Mouse (Mus musculus): ENCODE results near the gene Enpp5.

The Enpp5 gene

DNA sequence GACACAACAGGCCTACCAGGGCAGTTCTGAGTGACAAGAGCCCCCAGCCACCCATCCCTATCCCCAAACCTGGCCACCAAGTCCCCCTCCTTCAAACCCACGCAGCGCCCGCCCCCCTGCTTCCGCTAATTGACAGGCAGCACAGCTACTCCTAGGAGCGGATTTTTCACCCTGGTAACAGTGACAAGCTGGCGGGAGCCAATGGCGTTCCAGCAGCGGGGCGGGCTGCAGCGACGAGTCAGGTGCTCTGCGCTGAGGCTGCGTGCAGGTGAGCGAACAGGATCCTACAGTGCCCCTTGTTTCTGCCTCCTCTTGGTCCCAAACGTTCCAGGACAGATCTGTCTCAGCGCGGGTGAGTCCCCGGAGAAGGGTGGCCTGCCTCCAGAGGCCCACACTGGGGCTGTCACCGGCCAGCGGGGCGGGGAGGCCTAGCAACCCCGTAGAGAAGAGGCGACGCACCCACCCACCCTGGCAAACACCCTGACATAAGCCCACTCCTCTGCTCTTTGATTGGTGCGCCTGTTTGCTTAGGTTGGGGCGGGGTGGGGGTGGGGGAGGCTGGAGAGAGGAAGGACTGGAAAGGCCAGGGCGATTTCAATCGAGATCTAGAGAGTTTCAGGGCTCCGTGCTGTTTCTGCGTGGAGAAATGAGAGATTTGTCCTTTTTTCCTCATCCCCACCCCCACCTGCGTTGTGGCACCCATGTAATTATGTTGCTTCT, at the start of gene Enpp5:
Enpp5 (plus strand) TSS at position 183 of the 720 bp plus-strand sequence.
- DNase-seq (ENCODE audit: low spot score in 2 of 2): peak; percentile 86

DNA sequence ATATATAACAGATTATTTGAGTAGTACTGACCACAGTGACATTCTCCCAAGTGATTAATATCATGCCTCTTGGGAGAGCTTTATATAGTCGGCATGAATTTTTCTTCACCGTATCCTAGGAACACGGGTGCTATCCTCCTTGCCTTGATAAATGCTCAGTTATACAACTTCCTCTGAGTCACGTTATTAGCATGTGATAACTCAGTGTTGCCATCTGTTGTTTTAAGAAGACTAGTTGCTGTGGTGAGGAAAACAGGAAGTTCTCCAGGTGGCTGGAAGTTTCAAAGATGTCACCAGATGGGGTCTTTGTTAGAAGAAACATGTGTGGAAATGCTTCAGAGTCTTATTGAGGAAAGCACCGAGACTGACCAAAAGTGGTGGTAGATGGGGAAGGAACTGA, 49.0 kb upstream of the Enpp5 start:
- DNase-seq (ENCODE audit: low spot score in 2 of 2): no peak

DNA sequence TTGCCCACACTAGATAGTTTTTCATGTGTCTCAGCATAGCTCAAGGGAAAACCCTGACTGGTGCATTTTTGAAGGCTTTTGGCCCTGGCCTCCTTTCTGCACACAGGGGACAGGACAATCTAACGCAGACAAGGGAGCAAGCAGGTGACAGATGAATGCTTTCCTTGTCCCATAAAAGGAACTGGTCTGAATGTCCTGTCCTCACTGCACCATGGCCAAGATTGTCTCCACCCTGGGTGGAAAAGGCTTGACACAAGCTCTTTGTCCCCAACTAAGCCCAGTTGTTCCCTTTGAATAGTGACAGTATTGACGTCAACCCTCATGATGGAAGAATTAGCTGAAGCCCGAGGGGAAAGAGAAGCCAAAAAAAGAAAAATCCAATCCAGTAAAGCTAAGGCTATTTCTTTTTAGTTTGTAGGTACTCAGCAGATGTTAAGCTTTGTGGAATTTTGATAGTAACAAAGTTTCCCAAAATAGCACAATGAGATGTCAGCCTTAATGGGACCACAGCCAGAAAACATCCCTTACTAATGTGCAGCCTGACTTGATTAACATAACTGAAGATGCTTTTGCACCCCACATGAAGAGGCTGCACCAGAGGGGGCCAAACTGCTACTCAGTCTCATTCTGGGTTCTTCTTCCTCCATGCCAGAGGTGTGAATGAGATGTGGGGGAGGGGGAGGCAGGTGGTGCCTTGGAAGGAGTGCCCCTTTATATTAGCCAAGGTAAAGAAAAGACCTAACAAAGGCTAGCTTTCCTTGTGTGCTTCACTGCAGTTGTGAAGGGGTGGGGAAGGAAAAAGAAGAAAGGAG, 47.6 kb upstream of the Enpp5 start:
- no peak for DNase-seq (ENCODE audit: low spot score in 2 of 2)

DNA sequence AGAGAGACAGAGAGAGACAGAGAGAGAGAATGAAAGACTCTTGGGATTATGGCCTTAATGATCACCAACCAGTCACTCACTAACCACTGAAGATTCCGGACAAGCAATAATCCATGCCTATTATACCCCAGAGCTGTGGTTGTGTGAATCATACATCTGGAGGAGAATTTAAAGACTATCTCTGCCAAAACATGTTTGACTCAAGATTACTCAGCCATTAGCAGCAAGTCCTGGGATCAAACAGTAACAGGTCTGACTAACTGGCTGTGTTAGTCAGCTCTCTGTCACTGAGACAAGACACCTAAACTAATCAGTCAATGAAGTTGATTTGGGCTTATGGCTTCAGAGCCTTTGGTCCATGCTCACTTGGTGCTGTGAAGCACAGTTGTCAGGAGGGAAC, 43.6 kb upstream of the Enpp5 start:
- DNase-seq (ENCODE audit: low spot score in 2 of 2): no peak

DNA sequence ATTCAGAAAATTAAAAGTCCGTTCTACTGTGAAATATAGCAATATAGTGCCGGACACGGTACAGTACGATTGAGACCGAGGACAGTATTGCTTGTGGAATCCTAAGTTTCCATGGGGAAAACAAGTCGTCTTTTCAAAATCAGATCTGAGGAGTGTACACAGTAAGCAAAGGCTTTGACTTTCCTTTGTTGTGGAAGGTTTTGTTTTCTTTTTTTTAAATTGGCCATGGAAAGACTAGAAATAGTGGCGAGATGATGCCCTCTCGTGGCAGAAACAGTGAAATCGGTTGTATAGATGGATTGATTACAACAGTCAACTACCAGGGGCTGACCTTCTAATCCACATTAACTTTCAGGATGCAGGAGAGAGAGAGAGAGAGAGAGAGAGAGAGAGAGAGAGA, 40.0 kb upstream of the Enpp5 start:
- DNase-seq (ENCODE audit: low spot score in 2 of 2): peak in 1 of 2 experiments; percentile 40

DNA sequence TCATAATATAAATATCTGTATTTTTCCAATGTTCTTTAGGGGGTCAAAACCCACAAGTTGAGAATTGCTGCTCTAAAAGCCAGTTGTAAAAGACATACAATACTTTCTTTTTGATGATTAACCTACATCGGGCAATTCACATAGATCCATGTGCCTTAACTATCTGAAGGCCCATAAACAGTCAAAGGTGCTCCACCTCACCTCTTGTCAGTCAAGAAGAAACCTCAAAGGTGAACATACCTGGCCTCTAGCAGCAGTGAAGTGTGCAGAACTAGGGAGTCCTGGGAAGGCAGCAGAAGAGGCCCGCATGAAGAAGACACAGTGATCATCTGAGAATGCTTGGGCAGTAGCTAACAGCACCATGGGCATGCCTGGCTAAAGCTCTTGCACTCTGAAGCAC, 38.2 kb upstream of the Enpp5 start:
- DNase-seq (ENCODE audit: low spot score in 2 of 2): no peak

DNA sequence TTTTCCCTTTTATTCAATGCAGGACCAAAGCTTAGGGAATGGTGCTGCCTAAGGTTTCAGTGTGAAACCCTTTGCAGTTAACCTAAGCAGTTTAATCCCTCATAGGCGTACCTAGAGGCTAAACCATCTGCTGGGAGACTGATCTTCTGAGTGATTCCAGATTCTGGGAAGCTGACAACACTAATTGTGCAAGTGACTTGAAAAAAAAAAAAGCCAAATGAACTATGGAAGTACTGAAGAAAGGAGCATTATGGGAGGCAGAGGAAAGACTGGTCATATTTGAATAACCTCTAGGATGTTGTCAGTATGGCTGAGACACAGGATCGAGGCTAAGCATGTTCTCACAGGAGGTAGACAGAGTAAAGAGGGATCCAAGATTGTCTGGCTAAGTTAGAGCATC, 36.3 kb upstream of the Enpp5 start:
- DNase-seq (ENCODE audit: low spot score in 2 of 2): no peak

DNA sequence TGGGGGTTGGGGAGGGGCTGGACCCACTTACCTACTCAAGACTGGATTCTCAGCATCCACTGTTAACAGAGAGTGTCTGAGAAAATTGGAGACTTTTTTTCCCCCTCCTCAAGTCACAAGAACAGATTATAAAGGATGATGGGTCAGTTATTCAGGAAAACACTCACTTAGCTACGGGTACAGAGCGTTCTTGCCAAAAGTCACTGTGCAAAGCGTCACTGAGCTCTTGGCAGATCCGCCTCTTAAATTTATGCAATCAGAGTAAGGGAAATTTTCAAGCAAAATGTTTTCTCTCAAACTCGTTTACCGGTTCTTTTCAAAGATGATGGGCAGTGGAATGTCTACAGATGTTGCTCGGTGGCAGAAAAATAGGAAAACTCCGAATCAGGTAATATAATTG, 35.8 kb upstream of the Enpp5 start:
- no peak for DNase-seq (ENCODE audit: low spot score in 2 of 2)

DNA sequence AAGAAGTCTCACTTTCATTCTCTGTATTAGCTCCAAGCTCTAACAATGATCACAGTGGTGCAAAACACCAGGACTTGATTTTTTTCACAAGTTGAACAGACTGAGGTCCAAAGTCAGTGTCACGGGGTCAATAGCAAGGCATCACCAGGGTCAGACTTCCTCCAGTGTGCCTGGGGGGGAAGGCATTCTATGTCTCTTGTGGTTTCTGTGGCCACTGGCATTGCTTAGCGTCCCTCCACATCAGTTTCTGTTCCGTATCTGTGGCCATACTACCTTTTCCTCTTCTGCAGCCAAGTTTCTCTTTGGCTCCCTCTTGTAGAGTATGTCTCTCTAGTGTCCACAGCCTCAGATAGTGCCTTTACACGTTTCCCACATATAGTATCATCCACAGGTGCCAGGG, 25.2 kb upstream of the Enpp5 start:
- no peak for DNase-seq (ENCODE audit: low spot score in 2 of 2)

DNA sequence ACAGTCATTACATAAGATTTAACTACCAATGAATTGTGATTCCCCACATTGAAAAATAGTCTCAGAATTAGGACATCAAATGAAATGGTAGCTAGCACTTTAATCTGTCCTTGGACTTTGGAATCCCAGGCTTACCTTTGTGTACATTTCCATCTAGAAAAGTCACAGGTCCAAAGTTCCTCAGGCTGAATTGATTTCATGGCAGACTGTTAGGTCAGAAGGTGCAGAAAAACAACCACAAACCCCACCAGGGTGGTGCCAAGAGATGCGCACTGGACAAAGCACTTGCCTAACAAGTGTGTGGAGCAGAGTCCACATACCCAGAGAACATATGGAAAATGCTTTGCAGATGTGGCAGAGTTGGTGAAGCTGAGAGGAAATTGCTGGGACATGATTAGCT, 21.5 kb upstream of the Enpp5 start:
- DNase-seq (ENCODE audit: low spot score in 2 of 2): no peak

DNA sequence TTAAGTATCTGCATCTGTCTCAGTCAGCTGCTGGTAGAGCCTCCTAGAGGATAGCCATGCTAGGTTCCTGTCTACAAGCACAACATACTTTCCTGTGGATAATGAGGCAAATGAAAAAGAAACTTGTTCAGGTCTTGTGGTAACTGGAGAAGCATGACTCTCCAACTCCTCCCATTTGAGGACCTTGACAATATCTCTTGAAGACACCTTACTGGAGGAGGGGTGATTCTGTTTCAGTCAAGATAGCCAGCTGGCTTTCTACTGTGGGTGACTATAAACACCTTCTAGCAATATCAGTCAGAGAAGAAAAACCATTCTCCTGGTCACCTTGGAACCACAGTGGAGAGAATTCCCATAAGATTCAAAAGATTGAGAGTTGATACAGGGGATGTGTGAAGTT, 20.5 kb upstream of the Enpp5 start:
- no peak for DNase-seq (ENCODE audit: low spot score in 2 of 2)

DNA sequence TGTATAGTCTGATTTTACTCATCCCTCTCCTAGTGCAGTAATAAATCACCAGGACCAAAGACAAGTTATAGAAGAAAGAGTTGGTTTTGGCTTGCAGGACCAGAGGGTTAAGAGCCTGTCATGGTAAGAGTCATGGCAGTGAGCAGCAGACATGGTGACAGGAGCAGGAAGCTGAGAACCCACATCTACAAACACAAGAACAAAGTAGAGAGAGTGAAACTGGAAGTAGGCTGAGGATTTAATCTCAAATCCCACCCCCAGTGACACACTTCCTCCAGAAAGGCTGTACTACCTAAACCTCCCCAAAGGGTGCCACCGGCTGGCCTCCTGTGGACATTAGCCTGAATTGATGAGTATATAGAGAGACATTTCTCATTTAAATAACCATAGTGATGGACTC, 17.8 kb upstream of the Enpp5 start:
- no peak for DNase-seq (ENCODE audit: low spot score in 2 of 2)

DNA sequence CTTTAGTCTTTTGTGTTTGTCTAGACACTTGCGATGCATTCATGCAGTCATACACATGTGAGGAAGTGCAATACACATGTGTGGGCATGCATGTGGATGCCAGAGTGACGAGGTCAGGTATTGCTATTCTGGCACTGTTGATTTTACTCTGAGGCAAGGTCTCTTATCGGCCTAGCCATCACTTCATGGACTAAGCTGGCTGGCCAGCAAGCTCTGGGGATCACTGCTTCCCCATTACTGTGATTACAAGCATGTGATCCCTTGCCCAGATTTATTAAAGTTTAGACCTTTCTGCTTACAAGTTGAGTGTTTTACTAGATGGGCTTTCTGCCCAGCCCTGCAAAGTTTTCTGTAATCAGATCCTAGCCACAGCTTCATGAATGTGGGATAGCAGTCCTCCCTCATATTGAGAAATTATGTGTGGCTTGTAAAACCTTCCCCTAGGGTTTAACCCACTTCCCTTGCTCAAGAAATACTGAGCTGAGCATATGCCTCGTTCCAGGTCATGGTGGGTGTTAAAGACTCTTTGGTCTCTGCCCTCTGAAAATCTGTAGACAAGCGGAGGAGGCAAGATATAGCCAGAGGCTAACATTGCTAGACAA, 17.2 kb upstream of the Enpp5 start:
- no peak for DNase-seq (ENCODE audit: low spot score in 2 of 2)

DNA sequence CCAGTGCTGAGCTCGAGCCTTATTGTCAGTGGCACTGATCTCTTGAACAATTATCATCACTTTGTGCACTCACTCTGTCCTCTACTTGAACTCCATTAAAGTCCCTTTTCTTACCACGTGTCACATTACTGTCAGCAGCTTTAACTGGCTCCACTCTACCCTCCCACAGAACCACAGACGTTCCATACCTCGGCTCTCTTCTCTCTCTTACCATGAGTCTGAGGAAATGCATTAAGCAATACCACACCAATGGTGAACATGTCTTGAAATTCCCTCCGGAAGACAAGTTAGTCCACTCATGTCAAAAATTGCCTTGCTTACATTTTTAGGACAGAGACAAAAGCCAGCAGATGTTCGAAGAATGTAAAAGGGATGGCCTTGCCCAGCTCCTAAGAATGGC, 9.7 kb upstream of the Enpp5 start:
- no peak for DNase-seq (ENCODE audit: low spot score in 2 of 2)

DNA sequence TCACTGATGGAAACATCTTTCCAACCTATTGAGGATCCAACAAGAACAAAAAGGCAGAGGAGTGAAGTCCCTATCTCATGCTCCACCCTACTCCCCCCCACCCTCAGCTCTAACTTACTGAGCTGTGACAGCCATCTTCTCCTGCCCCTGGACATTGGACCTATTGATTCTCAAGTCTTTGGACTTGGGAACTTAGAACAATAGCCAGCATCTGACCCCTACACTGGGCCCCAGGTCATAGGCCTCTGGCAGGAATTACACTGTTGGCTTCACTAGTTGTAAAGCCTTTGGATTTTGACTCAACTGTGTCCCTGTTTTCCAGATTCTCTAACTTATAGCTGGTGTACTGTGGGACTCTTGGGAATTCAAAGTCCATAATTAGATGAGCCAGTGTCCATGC, 6.9 kb upstream of the Enpp5 start:
- DNase-seq (ENCODE audit: low spot score in 2 of 2): no peak

DNA sequence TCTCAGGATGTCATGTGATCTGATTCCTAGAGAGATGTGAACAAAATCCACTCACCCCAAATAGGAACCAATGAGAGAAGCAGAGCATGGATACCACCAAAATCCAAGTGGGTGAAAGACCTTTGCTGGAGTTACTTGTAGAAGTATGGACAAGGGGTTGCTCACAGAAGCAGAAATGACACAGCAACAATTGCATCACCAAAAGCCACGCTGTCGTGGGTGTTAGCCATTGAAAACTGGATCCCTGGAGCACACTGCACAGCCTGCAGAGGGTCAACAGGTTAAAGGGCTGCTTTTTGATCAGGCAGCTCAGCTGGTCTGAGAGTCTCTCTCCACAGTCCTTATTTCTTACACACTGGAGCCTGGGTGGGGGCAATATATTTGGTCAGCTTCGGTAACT, 3.0 kb upstream of the Enpp5 start:
- DNase-seq (ENCODE audit: low spot score in 2 of 2): no peak

DNA sequence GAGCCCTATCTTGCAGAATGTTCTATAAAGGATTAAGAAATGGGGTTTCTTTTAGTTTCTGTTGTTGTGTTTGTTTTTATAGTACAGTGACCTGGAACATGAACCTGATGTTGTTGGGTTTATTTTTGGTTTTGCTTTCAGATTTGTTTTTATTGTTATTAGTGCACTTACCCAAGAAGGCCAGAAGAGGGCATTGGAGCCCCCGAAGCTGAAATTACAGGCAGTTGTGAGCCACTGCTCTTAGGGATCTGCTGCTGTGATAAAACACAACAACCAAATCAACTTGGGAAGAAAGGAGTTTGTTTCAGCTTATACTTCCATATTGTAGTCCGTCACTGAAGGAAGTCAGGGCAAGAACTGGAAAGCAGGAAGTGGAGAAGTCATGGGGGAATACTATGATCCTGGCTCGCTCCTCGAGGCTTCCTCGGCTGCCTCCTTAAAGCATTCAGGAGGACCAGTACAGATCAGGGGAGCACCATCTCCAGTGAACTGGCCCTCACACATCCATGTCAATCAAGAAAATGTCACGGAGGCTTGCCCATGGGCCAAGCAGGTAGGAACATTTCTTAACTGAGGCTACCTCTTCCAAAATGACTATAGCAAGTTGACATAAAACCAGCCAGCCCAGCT, 2.4 kb upstream of the Enpp5 start:
- no peak for DNase-seq (ENCODE audit: low spot score in 2 of 2)

DNA sequence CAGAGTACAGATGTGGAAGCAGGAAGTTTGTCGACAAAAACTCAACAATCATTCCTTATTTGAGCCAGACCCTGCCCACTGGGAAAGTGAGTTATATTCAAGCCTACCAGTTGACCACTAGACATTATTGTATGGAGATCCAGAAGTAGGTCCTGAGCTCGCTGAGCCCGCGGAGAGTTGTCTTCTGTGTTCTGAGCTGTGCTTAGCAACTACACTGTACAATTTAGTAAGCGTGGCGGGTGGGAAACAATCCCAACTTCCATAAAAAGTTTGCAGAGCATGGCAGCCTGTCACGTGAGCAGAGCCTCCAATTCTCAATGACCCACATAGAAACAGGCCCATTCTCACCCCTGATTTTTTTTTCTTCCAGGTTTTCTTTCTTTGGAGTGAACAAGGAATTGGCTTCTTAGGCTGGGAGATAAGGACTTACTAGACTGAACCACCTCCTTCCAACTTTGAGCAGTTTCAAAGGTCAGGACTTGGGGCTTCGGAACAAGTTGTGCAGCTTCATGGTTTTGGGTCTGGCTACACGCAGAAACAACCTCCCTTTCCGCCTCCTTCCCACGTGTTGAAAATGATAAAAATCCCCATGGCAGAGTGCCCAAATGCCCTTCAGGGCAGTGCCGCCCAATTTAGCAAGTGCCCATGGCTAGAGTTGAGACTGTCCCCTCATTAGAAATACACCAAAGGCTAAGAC, 1.3 kb upstream of the Enpp5 start:
- no peak for DNase-seq (ENCODE audit: low spot score in 2 of 2)

DNA sequence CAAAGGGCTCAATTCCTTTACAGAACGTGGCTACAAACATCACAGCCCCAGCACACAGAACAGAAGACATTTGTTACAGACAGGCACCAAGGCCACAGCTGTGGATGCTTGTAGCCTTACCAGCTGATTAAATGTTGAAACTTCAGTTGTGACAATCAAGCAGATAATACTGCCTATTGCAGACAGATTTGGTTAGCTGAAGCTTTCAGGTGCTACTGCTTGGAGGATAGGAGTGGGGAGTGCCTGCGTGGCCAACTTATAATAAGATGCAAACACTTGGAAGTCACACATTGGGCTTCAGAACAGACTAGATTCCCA, 811 bp upstream of the Enpp5 start:
- DNase-seq (ENCODE audit: low spot score in 2 of 2): no peak

DNA sequence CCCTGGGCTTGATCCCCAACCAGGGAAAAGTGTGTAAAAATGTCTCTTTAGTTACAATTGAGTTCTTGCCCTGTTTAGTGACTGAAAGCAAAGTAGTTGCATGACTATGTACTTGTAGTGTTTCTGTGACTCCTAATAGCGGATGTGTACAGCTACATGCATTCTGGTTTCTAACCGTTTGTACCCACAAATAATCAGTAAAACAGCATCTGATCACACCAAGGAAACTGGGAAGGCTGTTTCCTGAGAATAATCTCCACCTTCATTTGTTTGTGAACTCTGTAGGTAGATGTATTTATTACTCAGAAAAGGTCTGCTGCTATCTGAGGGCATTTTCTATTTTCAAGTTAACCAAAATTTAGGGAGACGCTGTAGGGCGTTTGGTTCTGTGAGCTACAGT, 4.5 kb downstream of the Enpp5 start:
- no peak for DNase-seq (ENCODE audit: low spot score in 2 of 2)

DNA sequence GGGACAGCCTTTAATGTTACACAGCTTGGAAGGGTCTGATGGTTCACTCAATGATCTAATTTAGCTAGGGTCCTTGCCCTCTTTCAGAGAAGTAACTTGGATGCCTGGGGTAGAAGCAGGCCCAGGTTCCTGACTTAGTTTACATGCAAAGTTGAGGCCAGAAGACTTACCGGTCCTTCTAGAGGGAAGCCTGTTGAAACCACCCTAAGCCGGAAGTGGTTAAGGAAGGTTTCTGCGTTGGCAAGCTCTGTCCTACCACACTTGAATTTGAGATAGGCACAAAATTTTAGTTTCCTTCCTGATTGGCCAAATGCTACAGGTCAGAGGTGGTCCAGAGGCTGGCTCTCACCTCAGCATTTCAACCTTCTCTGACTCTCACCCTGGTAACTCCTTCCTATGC, 9.6 kb downstream of the Enpp5 start:
- DNase-seq (ENCODE audit: low spot score in 2 of 2): no peak

DNA sequence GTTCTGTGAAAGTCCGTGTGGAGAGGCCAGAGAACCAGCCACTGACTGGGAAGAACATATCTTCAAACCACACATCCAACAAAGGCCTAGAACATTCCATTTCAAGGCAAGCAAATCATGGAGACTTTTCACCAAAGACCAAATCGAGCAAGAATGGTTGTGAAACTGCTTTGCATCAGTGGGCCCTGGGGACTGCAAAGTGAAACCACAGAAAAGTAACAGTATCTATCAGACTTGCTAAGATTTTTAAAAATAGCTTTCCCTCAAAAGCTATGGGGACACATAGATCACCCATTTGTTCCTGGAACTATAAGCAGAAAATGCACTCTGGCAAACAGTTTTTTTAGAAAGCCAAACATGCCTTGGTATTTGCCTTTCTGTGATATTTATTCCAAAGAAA, 12.3 kb downstream of the Enpp5 start:
- no peak for DNase-seq (ENCODE audit: low spot score in 2 of 2)

Measured in frontal cortex, postnatal 14 days (tissue).